In the genomic region with DNA sequence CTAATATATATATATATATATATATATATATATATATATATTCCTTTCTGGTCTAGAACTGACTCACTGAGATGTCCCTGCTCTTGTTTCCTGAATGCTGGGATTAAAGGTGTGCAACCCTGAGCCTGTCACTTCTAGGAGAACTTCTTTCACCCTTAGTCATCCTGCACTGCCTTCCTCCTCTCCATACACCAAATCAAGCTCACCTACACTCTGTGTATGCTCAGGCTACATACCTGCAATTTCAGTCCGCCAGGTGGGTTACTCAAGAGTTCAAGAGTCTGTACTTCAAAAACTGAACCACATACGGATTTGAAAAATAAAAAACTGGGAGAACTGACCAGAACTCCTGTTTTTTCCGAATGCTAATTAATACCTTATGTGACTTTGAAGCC, we compare ENCODE assay signal across 8 mouse cellular contexts. TPM values are rescaled to one million over a fixed set of nuclear protein-coding genes. Genes with fewer than 3 reads are reported as not detected.
DNase-seq lines count a peak whose midpoint lies in the region; ATAC-seq lines count a peak whose summit lies in the region.

No protein-coding gene starts in this region.

- ATAC-seq in erythroblast, adult 5-6 weeks (replicated peaks; ENCODE audit: low FRiP score, poor library complexity, severe bottlenecking), result no peak
- peak; percentile 25; the same call in 1 of the 2 replicates for ATAC-seq in neural tube, embryonic 11.5 days (ENCODE audit: insufficient read depth, low FRiP score, low TSS enrichment)
- ATAC-seq in liver, embryonic 11.5 days (replicated peaks; ENCODE audit: low FRiP score), result peak; percentile 32; the same call in 1 of the 2 replicates

- DNase-seq in neural tube, embryonic 11.5 days (ENCODE audit: low spot score), result no peak
- no peak for DNase-seq in neural tube, embryonic 10.5 days (ENCODE audit: extremely low spot score, low spot score)
- DNase-seq in liver, embryonic 11.5 days (ENCODE audit: low spot score), result no peak
- no peak for DNase-seq in left cerebral cortex, postnatal 25 days (ENCODE audit: low spot score in 2 of 2)
- no peak for DNase-seq in spleen, adult 18-20 months
- no peak for DNase-seq in gastrocnemius, postnatal 10 days

- peaks cover 20% of the 10 kb centered on the region for H3K4me1 ChIP-seq in erythroblast, embryonic 14.5 days (ENCODE audit: control insufficient read depth)
- H3K4me1 ChIP-seq in neural tube, embryonic 11.5 days (ENCODE audit: control insufficient read depth, insufficient read depth, low read length), result no peaks in the 10 kb centered on the region
- H3K4me1 ChIP-seq in liver, embryonic 11.5 days (replicated peaks; ENCODE audit: control insufficient read depth, insufficient read depth, low read length), result no peaks in the 10 kb centered on the region

- no peak overlapping the region for H3K9ac ChIP-seq in neural tube, embryonic 11.5 days (ENCODE audit: low read length)
- H3K9ac ChIP-seq in liver, embryonic 11.5 days (ENCODE audit: low read depth, low read length), result peak overlapping the region; percentile 98; the same call in 1 of the 2 replicates

- H3K4me3 ChIP-seq in erythroblast, embryonic 14.5 days (replicated peaks), result peak overlapping the region; percentile 89
- peak overlapping the region; percentile 81 for H3K4me3 ChIP-seq in neural tube, embryonic 11.5 days (ENCODE audit: low read depth, low read length)
- H3K4me3 ChIP-seq in liver, embryonic 11.5 days (ENCODE audit: low read depth, low read length), result peak overlapping the region; percentile 89

- H3K27ac ChIP-seq in neural tube, embryonic 11.5 days (ENCODE audit: low read depth, low read length), result no peak overlapping the region
- no peak overlapping the region for H3K27ac ChIP-seq in liver, embryonic 11.5 days (ENCODE audit: low read depth, low read length)

- WGBS in neural tube, embryonic 11.5 days, result 22% methylated on average over 3 of the region's 3 CpGs
- 23% methylated on average over 3 of the region's 3 CpGs for WGBS in liver, embryonic 11.5 days

- peak overlapping the region; percentile 63 for H3K4me2 ChIP-seq in neural tube, embryonic 11.5 days (ENCODE audit: low read depth)
- H3K4me2 ChIP-seq in liver, embryonic 11.5 days, result peak overlapping the region; percentile 85

- peaks cover 66% of the 10 kb centered on the region for H3K36me3 ChIP-seq in erythroblast, embryonic 14.5 days (ENCODE audit: control insufficient read depth)
- H3K36me3 ChIP-seq in neural tube, embryonic 11.5 days (ENCODE audit: control insufficient read depth, insufficient read depth, low read length), result peaks cover 3% of the 10 kb centered on the region
- H3K36me3 ChIP-seq in liver, embryonic 11.5 days (ENCODE audit: control insufficient read depth, insufficient read depth, low read length), result peaks cover 20% of the 10 kb centered on the region

- H3K9me3 ChIP-seq in erythroblast, embryonic 14.5 days (ENCODE audit: control insufficient read depth, low read length), result no peaks in the 10 kb centered on the region
- H3K9me3 ChIP-seq in neural tube, embryonic 11.5 days (ENCODE audit: control insufficient read depth, low read length), result no peaks in the 10 kb centered on the region
- H3K9me3 ChIP-seq in liver, embryonic 11.5 days (ENCODE audit: control insufficient read depth, low read length), result no peaks in the 10 kb centered on the region

- intact Hi-C loops in left cerebral cortex, postnatal 25 days (cut with DNase I), result loop anchor here (2.0 kb wide), 1 partner anchor 41 kb away; a partner anchor contains a TSS

- no peaks in the 10 kb centered on the region for H3K27me3 ChIP-seq in erythroblast, embryonic 14.5 days (ENCODE audit: control insufficient read depth)
- H3K27me3 ChIP-seq in neural tube, embryonic 11.5 days (ENCODE audit: control insufficient read depth, insufficient read depth, low read length), result no peaks in the 10 kb centered on the region
- H3K27me3 ChIP-seq in liver, embryonic 11.5 days (replicated peaks; ENCODE audit: control insufficient read depth, insufficient read depth, low read length), result no peaks in the 10 kb centered on the region

RNA-seq across cellular contexts. Expression of a gene that starts 0.3 kb away (rescaled TPM):
- polyA plus RNA-seq in erythroblast, embryonic 14.5 days (2012), result 4.2 and 4.5 TPM in 2 replicates
- 12.7 and 14.0 TPM in 2 replicates for total RNA-seq in erythroblast, adult 5-6 weeks (2015; ENCODE audit: low replicate concordance)
- 6.3 and 10.9 TPM in 2 replicates for total RNA-seq in erythroblast, adult 5-6 weeks (2017; ENCODE audit: low replicate concordance)
- polyA plus RNA-seq in neural tube, embryonic 11.5 days (2014; fragmentation: Nextera tagmentation; extraction: Ambion mirVana), result 17.7 and 19.7 TPM in 2 replicates
- 41.9 and 51.5 TPM in 2 replicates for polyA plus RNA-seq in liver, embryonic 11.5 days (2014; fragmentation: Nextera tagmentation; extraction: Ambion mirVana)
- total RNA-seq in left cerebral cortex, postnatal 25 days (2021), result 10 to 100 TPM; 24.4 to 24.6 TPM
- 10 to 100 TPM; 18.3 to 19.6 TPM for total RNA-seq in gastrocnemius, postnatal 10 days (2021)

RNA-seq across cellular contexts. Expression of a gene that starts 0.3 kb away (rescaled TPM):
- polyA plus RNA-seq in erythroblast, embryonic 14.5 days (2012), result not detected in 2 replicates
- total RNA-seq in erythroblast, adult 5-6 weeks (2015; ENCODE audit: low replicate concordance), result not detected in 2 replicates
- total RNA-seq in erythroblast, adult 5-6 weeks (2017; ENCODE audit: low replicate concordance), result 2.9 TPM in 1 of 2 replicates, not detected in the other
- not detected in 2 replicates for polyA plus RNA-seq in neural tube, embryonic 11.5 days (2014; fragmentation: Nextera tagmentation; extraction: Ambion mirVana)
- polyA plus RNA-seq in liver, embryonic 11.5 days (2014; fragmentation: Nextera tagmentation; extraction: Ambion mirVana), result 0.11 TPM in 1 of 2 replicates, not detected in the other
- 1 to 10 TPM in 1 of 2 experiments, under 1 TPM in 1; 0.98 to 1.7 TPM for total RNA-seq in left cerebral cortex, postnatal 25 days (2021)
- total RNA-seq in gastrocnemius, postnatal 10 days (2021), result 1 to 10 TPM; 4.8 to 5.5 TPM

RNA-seq across cellular contexts. Expression of a gene that starts 24.3 kb away (rescaled TPM):
- polyA plus RNA-seq in erythroblast, embryonic 14.5 days (2012), result 4.8 and 5.3 TPM in 2 replicates
- total RNA-seq in erythroblast, adult 5-6 weeks (2015; ENCODE audit: low replicate concordance), result 21.7 and 23.6 TPM in 2 replicates
- total RNA-seq in erythroblast, adult 5-6 weeks (2017; ENCODE audit: low replicate concordance), result 28.5 and 33.2 TPM in 2 replicates
- polyA plus RNA-seq in neural tube, embryonic 11.5 days (2014; fragmentation: Nextera tagmentation; extraction: Ambion mirVana), result 60.5 and 62.2 TPM in 2 replicates
- 66.7 and 76.8 TPM in 2 replicates for polyA plus RNA-seq in liver, embryonic 11.5 days (2014; fragmentation: Nextera tagmentation; extraction: Ambion mirVana)
- total RNA-seq in left cerebral cortex, postnatal 25 days (2021), result 1 to 10 TPM; 1.6 to 1.7 TPM
- 1 to 10 TPM; 4.2 to 5.5 TPM for total RNA-seq in gastrocnemius, postnatal 10 days (2021)

RNA-seq across cellular contexts. Expression of a gene that starts 24.5 kb away (rescaled TPM):
- 2.0 and 2.8 TPM in 2 replicates for polyA plus RNA-seq in erythroblast, embryonic 14.5 days (2012)
- 26.1 and 27.3 TPM in 2 replicates for total RNA-seq in erythroblast, adult 5-6 weeks (2015; ENCODE audit: low replicate concordance)
- total RNA-seq in erythroblast, adult 5-6 weeks (2017; ENCODE audit: low replicate concordance), result 32.5 and 54.9 TPM in 2 replicates
- 74.4 and 89.0 TPM in 2 replicates for polyA plus RNA-seq in neural tube, embryonic 11.5 days (2014; fragmentation: Nextera tagmentation; extraction: Ambion mirVana)
- polyA plus RNA-seq in liver, embryonic 11.5 days (2014; fragmentation: Nextera tagmentation; extraction: Ambion mirVana), result 69.1 and 71.1 TPM in 2 replicates
- total RNA-seq in left cerebral cortex, postnatal 25 days (2021), result 10 to 100 TPM; 87.2 to 96.9 TPM
- total RNA-seq in gastrocnemius, postnatal 10 days (2021), result 10 to 100 TPM; 49.2 to 52.9 TPM

RNA-seq across cellular contexts. Expression of a gene that starts 40.6 kb away (rescaled TPM):
- 1.9 and 2.1 TPM in 2 replicates for polyA plus RNA-seq in erythroblast, embryonic 14.5 days (2012)
- total RNA-seq in erythroblast, adult 5-6 weeks (2015; ENCODE audit: low replicate concordance), result 5.4 and 39.7 TPM in 2 replicates
- 25.6 and 26.8 TPM in 2 replicates for total RNA-seq in erythroblast, adult 5-6 weeks (2017; ENCODE audit: low replicate concordance)
- 86.3 and 91.1 TPM in 2 replicates for polyA plus RNA-seq in neural tube, embryonic 11.5 days (2014; fragmentation: Nextera tagmentation; extraction: Ambion mirVana)
- 134 and 136 TPM in 2 replicates for polyA plus RNA-seq in liver, embryonic 11.5 days (2014; fragmentation: Nextera tagmentation; extraction: Ambion mirVana)
- total RNA-seq in left cerebral cortex, postnatal 25 days (2021), result 10 to 100 TPM; 37.9 to 38.9 TPM
- 10 to 100 TPM; 48.0 to 48.8 TPM for total RNA-seq in gastrocnemius, postnatal 10 days (2021)
